Comparison of ENCODE assay signal across 13 mouse cellular contexts in genomic region chr3:53327424-53327823, GRCm38 (mm10).
"Had no signal": no experiment of that assay in that cellular context is flagged by ENCODE, and none has a peak within 500 bp of the region (broad histone marks: within the 10 kb centered on the region; RNA-seq: fewer than 3 reads in every experiment).

No protein-coding gene starts in this region.

- DNase-seq: kidney, postnatal 14 days; lung, embryonic 14.5 days; lung, postnatal 10 days; lung, postnatal 4 days; thymus, postnatal 4 days had no signal

- H3K36me3 ChIP-seq: kidney, embryonic 15.5 days; limb, embryonic 15.5 days; liver, embryonic 12.5 days; neural tube, embryonic 13.5 days had no signal

- H3K27me3 ChIP-seq: kidney, embryonic 15.5 days; limb, embryonic 15.5 days; liver, embryonic 12.5 days; megakaryocyte, embryonic 14.5 days; neural tube, embryonic 13.5 days had no signal

- H3K4me2 ChIP-seq: kidney, embryonic 15.5 days; limb, embryonic 15.5 days; liver, embryonic 12.5 days; lung, embryonic 14.5 days; neural tube, embryonic 13.5 days had no signal

- H3K9me3 ChIP-seq: kidney, embryonic 15.5 days; limb, embryonic 15.5 days; liver, embryonic 12.5 days; megakaryocyte, embryonic 14.5 days; neural tube, embryonic 13.5 days had no signal

- H3K4me3 ChIP-seq: kidney, embryonic 15.5 days; left cerebral cortex, adult 2 months; limb, embryonic 15.5 days; liver, embryonic 12.5 days; megakaryocyte, embryonic 14.5 days; neural tube, embryonic 13.5 days had no signal

- H3K4me1 ChIP-seq: limb, embryonic 15.5 days; liver, embryonic 12.5 days; megakaryocyte, embryonic 14.5 days had no signal

- ATAC-seq: intestine, postnatal 0 days; liver, embryonic 12.5 days had no signal

- H3K27ac ChIP-seq: kidney, embryonic 15.5 days; left cerebral cortex, adult 2 months; limb, embryonic 15.5 days; liver, embryonic 12.5 days; neural tube, embryonic 13.5 days; stomach, postnatal 0 days had no signal

- H3K9ac ChIP-seq: kidney, embryonic 15.5 days; limb, embryonic 15.5 days; liver, embryonic 12.5 days; lung, embryonic 14.5 days; neural tube, embryonic 13.5 days had no signal
